Mouse (Mus musculus) regulatory T cell (primary cell): ENCODE results near the gene Tufm.

ENCODE experiments used
- in situ Hi-C: fragments of 300-600 bp; cut with MboI, MseI; formaldehyde crosslinking; loops from one replicate; pipeline ENCODE4 v1.15.1; 2025; ENCODE audit warnings: high pct_unique_total_duplicates

Gene Tufm

GRCm38 (mm10) chr7:126487052-126487483 lies at the start of gene Tufm:
Gene Tufm (plus strand): TSS chr7:126487361.
- in situ Hi-C loops, result no loop called here

GRCm38 (mm10) chr7:126440134-126440533 lies 47.0 kb upstream of the Tufm start:
- in situ Hi-C loops, result no loop called here

- in situ Hi-C loops, result no loop called here
These were observed 43.2 kb upstream of the Tufm start for GRCm38 (mm10) chr7:126443997-126444396.

- in situ Hi-C loops, result no loop called here
These were observed 42.6 kb upstream of the Tufm start for GRCm38 (mm10) chr7:126444536-126444935.

- in situ Hi-C loops, result no loop called here
These were observed 41.9 kb upstream of the Tufm start for GRCm38 (mm10) chr7:126445104-126445815.

GRCm38 (mm10) chr7:126446217-126446616 lies 40.9 kb upstream of the Tufm start:
- in situ Hi-C loops, result no loop called here

- in situ Hi-C loops, result no loop called here
These were observed 38.7 kb upstream of the Tufm start for GRCm38 (mm10) chr7:126448481-126448880.

GRCm38 (mm10) chr7:126449991-126450390 lies 37.2 kb upstream of the Tufm start:
- in situ Hi-C loops, result no loop called here

GRCm38 (mm10) chr7:126450641-126451040 lies 36.5 kb upstream of the Tufm start:
- in situ Hi-C loops, result no loop called here

GRCm38 (mm10) chr7:126452244-126452643 lies 34.9 kb upstream of the Tufm start:
- in situ Hi-C loops, result no loop called here

- in situ Hi-C loops, result no loop called here
These were observed 33.3 kb upstream of the Tufm start for GRCm38 (mm10) chr7:126453861-126454260.

GRCm38 (mm10) chr7:126455242-126455641 lies 31.9 kb upstream of the Tufm start:
- in situ Hi-C loops, result no loop called here

GRCm38 (mm10) chr7:126456382-126457266 lies 30.5 kb upstream of the Tufm start:
- in situ Hi-C loops, result no loop called here

- in situ Hi-C loops, result no loop called here
These were observed 28.9 kb upstream of the Tufm start for GRCm38 (mm10) chr7:126458225-126458624.

- in situ Hi-C loops, result no loop called here
These were observed 28.1 kb upstream of the Tufm start for GRCm38 (mm10) chr7:126458844-126459618.

- in situ Hi-C loops, result no loop called here
These were observed 26.4 kb upstream of the Tufm start for GRCm38 (mm10) chr7:126460623-126461399.

- in situ Hi-C loops, result no loop called here
These were observed 25.5 kb upstream of the Tufm start for GRCm38 (mm10) chr7:126461626-126462025.

- in situ Hi-C loops, result no loop called here
These were observed 24.2 kb upstream of the Tufm start, which contains the start of gene Atp2a1 for GRCm38 (mm10) chr7:126463004-126463403. Gene Atp2a1 (minus strand): TSS chr7:126463108.

GRCm38 (mm10) chr7:126463547-126463946 lies 23.6 kb upstream of the Tufm start:
- in situ Hi-C loops, result no loop called here

GRCm38 (mm10) chr7:126464121-126464520 lies 23.0 kb upstream of the Tufm start:
- in situ Hi-C loops, result no loop called here

- in situ Hi-C loops, result no loop called here
These were observed 22.3 kb upstream of the Tufm start for GRCm38 (mm10) chr7:126464836-126465235.
